Mouse (Mus musculus): ENCODE measurements at regions not wholly inside any gene's neighbourhood (a gene's known extent, or its start where the extent isn't known, plus 50 kb on each side); places are given as distances from the start of the nearest gene placed in this dataset.

DNA sequence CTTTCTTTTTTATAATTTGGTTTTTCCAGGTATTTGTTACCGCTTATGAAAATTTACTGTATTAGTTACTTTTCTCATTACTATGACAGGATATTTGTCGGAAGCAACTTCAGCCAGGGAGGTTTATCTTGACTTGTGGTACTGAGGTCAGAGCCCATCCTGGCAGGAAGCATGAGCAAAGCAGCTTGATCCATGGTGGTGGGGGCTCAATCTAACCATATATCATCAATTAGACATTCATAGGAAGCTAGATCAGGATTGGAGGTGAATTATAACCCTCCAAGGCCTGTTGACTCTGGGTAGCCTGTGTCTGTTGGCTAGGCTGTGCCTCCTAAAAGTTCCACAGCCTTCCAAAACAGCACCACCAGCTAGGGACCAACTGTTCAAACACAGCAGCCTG, 58.5 kb upstream of the Sstr4 start:
- TF ChIP-seq ZNF384 (IDR thresholded peaks at IDR 0.05; ENCODE audit: low read depth, low read length) (no peak), MAFK (IDR thresholded peaks at IDR 0.05; ENCODE audit: insufficient read depth, low read depth, low read length) (no peak), ZC3H11A (IDR thresholded peaks at IDR 0.05; ENCODE audit: borderline replicate concordance, low read depth, low read length) (no peak)
